Mouse (Mus musculus) lung, adult 2 months (tissue): ENCODE measurements around the gene Pigw. TPM values are rescaled to one million over a fixed set of nuclear protein-coding genes. Genes with fewer than 3 reads are reported as not detected.

Source experiments
- DNase-seq: peaks from one replicate; pipeline ENCODE4 v3.0.0; 2022
- H3K4me1 ChIP-seq: fragments of 200-500 bp; 2 replicates; pipeline ENCODE4 v1.6.1; 2011; ENCODE audit warnings: low read length; ENCODE audit not compliant: control insufficient read depth, insufficient read depth
- H3K4me3 ChIP-seq: fragments of 200-500 bp; replicated peaks from 2 replicates; pipeline ENCODE3; 2011; ENCODE audit warnings: low read depth, mild to moderate bottlenecking, control low read depth, low read length; ENCODE audit errors: extremely low read depth
- CTCF ChIP-seq: fragments of 200-500 bp; IDR thresholded peaks from 2 replicates; pipeline ENCODE4 v1.5.1; 2011; ENCODE audit warnings: mild to moderate bottlenecking, low read length, control low read depth; ENCODE audit not compliant: insufficient read depth
- POLR2A ChIP-seq: fragments of 200-500 bp; IDR thresholded peaks from 2 replicates; pipeline ENCODE4 v1.6.1; 2011; ENCODE audit warnings: low read depth, mild to moderate bottlenecking, control low read depth, low read length, borderline replicate concordance; ENCODE audit errors: extremely low read depth
- WGBS: fragments of 180-500 bp; shearing (Covaris S2); methylation state at CpG from one replicate; pipeline ENCODE4 v1.1.7; 2018; 5-methylcytosine and 5-hydroxymethylcytosine counted together
- polyA plus RNA-seq: library from polyadenylated mRNA; depleted of rRNA; stranded (reverse); fragments of >200 nt; gene quantifications from 2 replicates; pipeline ENCODE4 v1.2.3, GENCODE M21; 2012; rRNA removed

The Pigw gene
- 1.1 and 2.3 TPM in 2 replicates for polyA plus RNA-seq

DNA sequence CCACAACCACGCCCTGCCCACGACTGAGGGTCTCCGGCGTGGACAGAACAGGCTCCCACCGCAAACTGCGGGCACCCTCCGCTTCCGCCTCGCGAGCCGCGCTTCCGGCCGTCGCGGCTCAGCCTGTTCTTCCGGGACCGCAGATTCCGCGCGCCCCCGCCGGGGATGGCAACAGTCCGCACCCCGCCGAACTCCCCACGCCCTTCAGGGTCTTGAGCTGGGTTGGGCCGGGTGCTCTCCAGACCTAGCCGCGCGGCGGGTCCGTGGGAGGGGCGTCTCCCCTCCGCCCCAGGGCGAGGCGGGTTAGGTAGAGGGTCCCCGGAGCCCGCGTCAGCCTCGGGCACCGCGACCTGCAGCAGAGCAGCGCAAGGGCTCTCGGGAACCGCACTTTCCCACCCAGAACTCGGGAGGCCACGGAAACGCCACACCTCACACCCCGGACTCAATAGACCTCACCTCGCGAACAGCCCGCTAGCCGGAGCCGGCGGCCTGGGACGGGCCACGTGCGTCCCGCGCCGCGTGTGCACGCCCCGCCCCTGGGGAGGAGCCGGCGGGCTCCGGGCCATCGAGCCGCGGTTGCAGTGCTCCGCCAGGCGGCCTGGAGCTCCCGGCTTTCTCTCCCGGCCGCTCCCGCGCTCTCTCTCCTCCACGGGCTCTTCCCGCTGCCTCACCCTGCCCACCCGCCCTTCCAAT, at the start of gene Pigw, which contains the start of gene Myo19:
Gene Pigw (minus strand): TSS at position 514 of the 693 bp plus-strand sequence.
Gene Myo19 (plus strand): TSS at position 377 of the 693 bp plus-strand sequence.
- DNase-seq, result peak; percentile 78
- WGBS, result under 1% methylated on average over 76 of the region's 81 CpGs
- TF ChIP-seq CTCF, result no peak
- peak; percentile 73 for TF ChIP-seq POLR2A
- peaks cover 5% of the 10 kb centered on the region; the same call in 1 of the 2 replicates for H3K4me1 ChIP-seq
- H3K4me3 ChIP-seq, result peak within 1 kb of the TSS; percentile 90

DNA sequence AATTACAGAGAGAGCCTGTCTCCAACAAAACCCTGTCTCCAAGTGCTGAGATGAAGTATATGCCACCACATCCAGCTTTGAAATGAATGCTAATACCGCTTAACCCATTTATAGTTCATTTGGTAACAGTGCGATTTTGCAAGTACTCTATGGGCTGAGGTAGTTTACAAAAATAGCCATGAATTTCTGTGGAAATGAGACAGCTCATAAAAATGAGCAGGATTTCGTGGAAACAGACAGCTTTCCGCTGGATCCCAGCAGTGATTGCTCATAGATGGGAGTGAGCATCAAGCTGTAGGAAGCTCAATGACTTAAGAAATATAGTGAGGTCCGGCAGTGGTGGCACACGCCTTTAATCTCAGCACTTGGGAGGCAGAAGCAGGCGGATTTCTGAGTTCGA, 40.9 kb upstream of the Pigw start:
- Histone ChIP-seq H3K4me3 (no peak overlapping the region), H3K4me1 (0 out of 2 replicates have a peak, but pooled peaks cover 3% of the 10 kb centered on the region)
- DNase-seq, result no peak
- TF ChIP-seq POLR2A, result no peak
- WGBS, result 81% methylated on average over 8 of the region's 8 CpGs

DNA sequence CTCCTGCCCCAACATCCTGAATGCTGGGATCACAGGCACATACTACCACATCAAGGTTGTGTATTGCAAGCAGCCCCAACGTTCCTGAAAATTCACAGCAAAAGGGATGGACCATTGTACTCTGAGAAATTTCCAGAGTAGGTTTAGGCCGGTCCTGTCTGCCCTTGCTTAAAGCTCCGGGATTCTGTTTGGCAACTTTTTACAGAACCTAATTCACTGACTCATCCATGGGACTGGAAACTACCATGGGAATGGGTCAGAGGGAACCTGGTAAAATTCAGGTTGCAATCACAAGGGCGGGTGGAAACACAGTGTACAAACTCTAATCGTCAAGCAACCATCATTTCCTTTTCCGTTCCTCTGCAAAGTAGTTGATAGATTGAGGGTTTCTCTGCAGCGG, 39.9 kb upstream of the Pigw start:
- 41% methylated on average over 7 of the region's 7 CpGs for WGBS
- Histone ChIP-seq H3K4me1 (0 out of 2 replicates have a peak, but pooled peaks cover 3% of the 10 kb centered on the region), H3K4me3 (no peak overlapping the region)
- TF ChIP-seq CTCF (no peak), POLR2A (no peak)
- DNase-seq, result no peak

DNA sequence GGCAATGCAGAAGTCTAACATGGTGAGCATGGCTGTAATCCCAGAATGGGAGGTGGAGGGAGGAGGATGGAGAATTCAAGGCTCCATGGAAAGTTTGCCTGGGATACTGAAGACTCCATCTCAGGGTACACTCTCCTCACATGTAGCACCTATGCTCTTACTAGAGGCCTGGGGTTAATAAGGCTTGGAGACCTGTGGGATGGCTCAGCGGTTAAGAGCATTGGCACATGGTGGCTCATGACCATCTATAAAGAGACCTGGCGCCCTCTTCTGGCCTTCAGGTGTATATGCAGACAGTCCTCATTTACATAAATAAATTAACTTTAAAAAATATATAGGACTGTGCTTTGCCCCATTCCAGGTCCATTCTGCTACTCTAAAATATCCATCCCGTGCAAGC, 39.2 kb upstream of the Pigw start:
- DNase-seq, result peak; percentile 31
- TF ChIP-seq CTCF, result peak; percentile 39
- TF ChIP-seq POLR2A, result no peak
- Histone ChIP-seq H3K4me3 (no peak overlapping the region), H3K4me1 (0 out of 2 replicates have a peak, but pooled peaks cover 3% of the 10 kb centered on the region)
- 37% methylated on average over 3 of the region's 3 CpGs for WGBS

DNA sequence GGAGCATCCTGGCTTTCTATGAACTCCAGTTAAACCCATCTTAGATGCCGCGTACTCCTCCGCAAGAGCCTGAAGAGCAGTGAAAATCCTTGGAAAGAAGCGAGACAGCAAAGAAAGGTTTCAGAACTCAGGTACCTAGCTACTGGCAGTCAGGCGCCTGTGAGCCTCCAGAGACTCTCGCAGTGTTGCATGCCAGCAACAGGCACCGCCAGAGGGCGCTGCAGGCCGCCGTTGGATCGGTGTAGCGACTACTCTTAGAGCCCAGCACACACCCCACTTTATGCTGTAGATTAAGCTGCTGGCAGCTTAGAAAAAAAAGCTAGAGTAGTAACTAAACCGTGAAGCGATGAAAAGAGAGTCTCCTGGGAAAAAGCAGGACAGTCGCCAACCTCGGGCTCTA, 38.3 kb upstream of the Pigw start:
- Histone ChIP-seq H3K4me1 (0 out of 2 replicates have a peak, but pooled peaks cover 3% of the 10 kb centered on the region), H3K4me3 (no peak overlapping the region)
- 6% methylated on average over 16 of the region's 16 CpGs for WGBS
- TF ChIP-seq POLR2A, result no peak
- TF ChIP-seq CTCF, result peak; percentile 84
- peak; percentile 85 for DNase-seq

DNA sequence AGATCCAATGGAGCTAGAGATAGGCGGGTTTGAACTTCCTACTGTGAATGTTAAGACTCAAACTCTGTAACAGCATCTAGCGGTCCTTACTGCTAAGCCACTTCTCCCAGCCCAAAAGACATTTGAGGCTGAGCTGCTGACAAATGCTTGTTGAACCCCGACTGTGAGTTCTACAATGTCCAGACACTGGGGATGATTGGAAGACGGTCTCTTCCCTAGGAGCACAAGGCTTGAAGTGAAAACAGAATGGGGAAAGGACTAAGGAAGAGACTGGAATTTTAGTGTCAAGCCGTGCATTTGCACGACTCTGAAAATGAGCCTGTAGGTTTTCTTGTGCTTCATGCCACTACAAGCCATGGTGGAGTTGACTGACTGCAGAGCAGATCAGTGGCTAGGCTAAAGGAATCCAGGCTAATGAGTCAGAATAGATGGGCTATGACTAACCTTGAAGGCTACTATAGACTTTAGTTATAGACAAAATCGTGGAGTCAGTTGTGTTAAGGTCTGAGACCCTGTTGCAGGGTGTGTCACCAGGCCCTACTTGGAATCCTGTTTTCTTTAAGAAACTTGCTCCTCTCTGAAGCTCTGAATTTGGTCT, 36.7 kb upstream of the Pigw start:
- H3K4me3 ChIP-seq, result peak overlapping the region; percentile 45
- 59% methylated on average over 7 of the region's 7 CpGs for WGBS
- TF ChIP-seq POLR2A, result no peak
- TF ChIP-seq CTCF, result no peak
- DNase-seq, result no peak
- H3K4me1 ChIP-seq, result 0 out of 2 replicates have a peak, but pooled peaks cover 3% of the 10 kb centered on the region

DNA sequence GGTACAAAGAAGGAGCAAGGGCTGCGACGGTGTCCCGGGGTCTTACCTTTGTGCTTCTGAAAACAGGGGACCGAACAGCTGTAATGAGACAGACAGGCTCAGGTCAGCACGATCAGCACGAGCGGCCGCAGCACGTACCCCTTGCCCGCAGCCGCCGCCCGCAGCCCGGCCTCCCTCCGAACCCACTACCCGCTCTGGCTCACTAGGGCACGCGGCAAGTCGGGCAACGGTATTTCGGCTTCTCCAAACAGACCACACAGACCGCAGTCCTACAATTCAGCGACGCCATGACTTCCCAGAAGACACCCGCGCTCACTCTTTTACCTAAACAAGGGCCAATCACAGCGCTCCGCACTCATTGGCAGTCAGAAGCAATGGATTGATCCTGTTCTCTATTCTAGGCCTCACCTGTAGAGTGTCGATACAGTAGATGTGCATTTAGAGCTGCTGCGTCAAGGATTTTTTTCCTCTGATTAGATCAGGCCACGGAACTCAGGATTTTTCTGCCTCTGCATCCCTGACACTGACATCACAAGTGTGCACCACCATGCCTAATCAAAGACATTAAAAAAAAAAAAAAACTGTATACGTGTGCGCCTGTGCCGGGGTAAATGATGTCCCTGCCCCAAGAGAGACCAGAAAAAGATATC, 36.1 kb upstream of the Pigw start, which contains the start of gene Znhit3:
Gene Znhit3 (minus strand): TSS at position 314 of the 650 bp plus-strand sequence.
- TF ChIP-seq POLR2A, result peak; percentile 68; the same call in 1 of the 2 replicates
- no peak for TF ChIP-seq CTCF
- 3% methylated on average over 34 of the region's 34 CpGs for WGBS
- DNase-seq, result peak; percentile 66
- Histone ChIP-seq H3K4me1 (0 out of 2 replicates have a peak, but pooled peaks cover 3% of the 10 kb centered on the region), H3K4me3 (peak within 1 kb of the TSS; percentile 85)

DNA sequence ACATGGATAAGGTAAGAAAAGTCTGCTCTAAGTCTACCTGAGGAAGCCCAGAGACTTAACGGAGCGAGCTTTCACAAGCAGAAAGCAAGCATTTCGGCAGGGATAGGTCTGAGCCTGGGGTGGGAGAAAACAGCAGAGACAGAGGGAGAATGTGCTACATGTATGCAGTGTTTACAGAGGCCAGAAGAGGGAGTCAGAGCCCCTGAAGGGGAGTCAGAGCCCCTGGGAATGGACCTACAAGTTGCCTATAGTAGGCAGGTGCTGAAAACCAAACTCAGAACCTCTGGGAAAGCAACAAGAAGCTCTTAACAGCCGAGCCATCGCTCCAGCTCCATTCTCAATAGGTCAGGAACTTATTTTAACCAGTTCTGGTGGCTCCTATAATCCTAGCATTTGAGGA, 34.6 kb upstream of the Pigw start:
- no peak for DNase-seq
- Histone ChIP-seq H3K4me3 (no peak overlapping the region), H3K4me1 (0 out of 2 replicates have a peak, but pooled peaks cover 3% of the 10 kb centered on the region)
- TF ChIP-seq POLR2A, result no peak
- no peak for TF ChIP-seq CTCF
- WGBS, result 83% methylated on average over 5 of the region's 5 CpGs

DNA sequence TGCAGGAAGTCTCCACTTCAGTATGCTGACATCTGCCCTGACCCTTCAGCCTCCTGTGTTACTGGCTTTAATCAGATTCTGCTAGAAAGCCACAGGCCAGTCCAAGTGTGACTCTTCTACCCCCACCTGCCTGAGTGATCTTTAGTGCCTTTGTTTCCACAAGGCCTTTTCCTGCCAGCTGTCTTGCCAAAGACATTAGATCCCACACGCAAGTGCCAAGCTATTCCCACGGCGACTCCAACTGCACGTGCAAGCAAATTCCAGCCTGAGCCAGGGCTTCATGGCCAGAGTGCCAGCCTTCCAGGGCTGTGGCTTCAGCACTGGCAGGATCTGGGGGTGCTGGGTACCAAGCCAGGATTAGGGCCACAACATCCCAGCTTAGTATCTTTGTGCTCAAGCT, 30.3 kb upstream of the Pigw start:
- no peak overlapping the region for H3K4me3 ChIP-seq
- DNase-seq, result no peak
- TF ChIP-seq CTCF, result no peak
- no peaks in the 10 kb centered on the region for H3K4me1 ChIP-seq
- WGBS, result 68% methylated on average over 4 of the region's 4 CpGs
